Mouse (Mus musculus): ENCODE measurements around the gene Adra2a. TPM values are rescaled to one million over a fixed set of nuclear protein-coding genes. Genes with fewer than 3 reads are reported as not detected.

Adra2a gene
- total RNA-seq, 1 experiment from 2014 or later = not detected

DNA sequence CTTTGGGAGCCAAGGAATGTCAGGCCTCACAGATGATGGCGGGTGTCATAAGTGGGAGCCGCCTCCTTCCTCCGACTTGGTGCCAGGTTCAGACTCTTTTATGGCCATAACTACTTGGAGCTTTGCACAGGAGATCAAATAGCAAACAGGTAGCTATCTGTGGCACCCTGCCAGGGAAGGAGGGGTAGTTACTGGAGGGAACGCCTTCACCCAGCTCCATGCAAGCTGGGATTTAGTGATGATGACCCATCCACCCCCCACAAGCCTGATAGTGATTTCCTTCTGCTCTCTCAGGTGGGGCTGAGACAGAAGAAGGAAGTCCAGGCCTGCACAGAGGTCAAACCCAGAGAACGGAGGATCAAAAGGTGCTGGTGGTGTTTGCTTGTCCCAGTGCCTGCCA lies 26.6 kb downstream of the Adra2a start:
- ATAC-seq (replicated peaks; ENCODE audit: insufficient number of reproducible peaks, low FRiP score, low TSS enrichment, poor library complexity, severe bottlenecking) = no peak

GRCm38 (mm10) chr19:54072233-54072800 lies 28.4 kb downstream of the Adra2a start:
- ATAC-seq (replicated peaks; ENCODE audit: insufficient number of reproducible peaks, low FRiP score, low TSS enrichment, poor library complexity, severe bottlenecking) = no peak

- ATAC-seq (replicated peaks; ENCODE audit: insufficient number of reproducible peaks, low FRiP score, low TSS enrichment, poor library complexity, severe bottlenecking) = no peak
Measured at GRCm38 (mm10) chr19:54076362-54077349, 32.7 kb downstream of the Adra2a start.

GRCm38 (mm10) chr19:54081303-54081702 lies 37.4 kb downstream of the Adra2a start:
- ATAC-seq (replicated peaks; ENCODE audit: insufficient number of reproducible peaks, low FRiP score, low TSS enrichment, poor library complexity, severe bottlenecking) = no peak

GRCm38 (mm10) chr19:54081716-54082165 lies 37.8 kb downstream of the Adra2a start:
- ATAC-seq (replicated peaks; ENCODE audit: insufficient number of reproducible peaks, low FRiP score, low TSS enrichment, poor library complexity, severe bottlenecking) = no peak

DNA sequence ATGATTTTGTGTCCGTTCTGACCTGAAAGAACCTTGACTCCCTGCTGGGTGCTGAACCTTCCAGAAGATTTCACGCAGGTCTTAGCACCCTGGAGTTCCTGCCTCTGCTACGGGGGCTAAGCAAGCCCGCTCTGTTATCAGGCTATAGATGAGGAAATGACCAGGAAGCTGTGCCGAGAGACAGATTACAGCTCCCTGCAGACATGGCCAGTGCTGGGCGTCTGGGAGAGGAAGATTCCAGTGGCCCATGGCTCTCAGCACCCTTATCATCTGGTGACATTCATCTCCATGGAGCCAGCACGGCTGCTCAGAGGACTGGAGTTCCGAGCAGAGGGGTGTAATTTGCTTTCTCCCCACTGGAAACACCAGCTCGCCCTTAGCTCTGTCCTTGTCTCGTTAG lies 43.4 kb downstream of the Adra2a start:
- no peak for ATAC-seq (replicated peaks; ENCODE audit: insufficient number of reproducible peaks, low FRiP score, low TSS enrichment, poor library complexity, severe bottlenecking)

DNA sequence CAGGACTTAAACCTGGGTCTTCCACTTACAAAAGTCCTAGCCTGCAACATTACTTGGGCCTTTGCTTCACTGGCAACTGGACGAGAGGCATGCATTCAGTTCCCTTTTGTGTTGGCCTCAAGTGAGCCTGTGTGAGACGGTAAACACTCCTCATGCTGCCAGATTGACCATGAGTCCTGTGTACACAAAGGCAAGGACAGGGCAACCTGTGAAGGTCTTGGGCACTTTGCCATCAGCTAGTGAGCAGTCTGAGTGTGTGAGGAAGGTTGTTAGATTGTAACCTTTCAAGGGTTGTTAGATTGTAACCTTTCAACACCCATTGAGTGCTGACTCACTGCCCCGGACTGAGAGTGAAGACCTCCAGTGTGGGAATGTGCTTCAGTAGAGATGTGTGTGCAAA lies 49.6 kb downstream of the Adra2a start:
- no peak for ATAC-seq (replicated peaks; ENCODE audit: insufficient number of reproducible peaks, low FRiP score, low TSS enrichment, poor library complexity, severe bottlenecking)

DNA sequence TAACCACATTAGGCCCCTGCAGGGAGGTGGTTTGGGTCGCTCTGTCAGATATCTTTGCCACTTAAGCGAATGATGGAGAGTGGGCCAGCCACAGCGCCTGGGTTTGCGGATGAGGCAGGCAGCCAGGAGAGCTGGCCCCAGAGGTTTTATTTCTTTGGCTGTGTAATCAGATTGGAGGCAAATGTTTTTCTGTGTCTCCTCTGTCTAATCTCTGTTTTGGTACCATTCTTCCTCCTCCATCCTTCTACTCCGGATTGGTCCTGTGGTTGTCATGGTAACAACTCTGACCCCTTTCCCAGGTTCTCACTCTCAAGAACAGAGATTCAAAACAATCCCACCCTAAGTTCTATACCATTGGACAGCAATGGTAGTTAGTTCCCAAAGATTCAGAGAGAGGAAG lies 51.8 kb downstream of the Adra2a start:
- no peak for ATAC-seq (replicated peaks; ENCODE audit: insufficient number of reproducible peaks, low FRiP score, low TSS enrichment, poor library complexity, severe bottlenecking)

DNA sequence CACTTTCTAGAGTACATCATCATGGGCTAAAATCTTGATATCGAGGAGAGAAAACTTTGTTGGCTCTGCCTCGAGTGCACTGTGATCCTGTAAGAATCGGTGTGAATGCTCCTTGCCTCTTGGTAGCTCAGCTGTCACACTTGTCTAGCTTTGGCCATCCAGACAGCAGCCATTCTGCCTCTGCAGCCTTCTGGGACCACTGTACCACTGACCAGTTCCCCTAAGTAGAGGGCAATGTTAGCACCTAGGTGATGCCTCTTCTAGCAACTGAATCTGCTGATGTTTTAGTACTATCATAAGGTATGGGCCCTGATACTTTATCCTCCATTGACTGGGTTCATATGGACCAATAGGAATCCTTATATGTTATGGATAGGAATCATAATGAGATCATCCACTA lies 54.4 kb downstream of the Adra2a start:
- no peak for ATAC-seq (replicated peaks; ENCODE audit: insufficient number of reproducible peaks, low FRiP score, low TSS enrichment, poor library complexity, severe bottlenecking)

Other genes starting within 250 kb of the Adra2a start
- 238 to 392 TPM (median 322 TPM) in 3 replicates for gene Pdcd4, start 151.9 kb upstream of the Adra2a start, total RNA-seq (2017)
- gene Shoc2, start 99.8 kb upstream of the Adra2a start, total RNA-seq (2017) = 63.5 to 85.3 TPM (median 69.9 TPM) in 3 replicates
- 42.3 to 45.1 TPM (median 43.5 TPM) in 3 replicates for gene Bbip1, start 99.5 kb upstream of the Adra2a start, total RNA-seq (2017)